Mouse (Mus musculus): Measurements from ENCODE around the gene Mme. TPM values are rescaled to one million over a fixed set of nuclear protein-coding genes. Genes with fewer than 3 reads are reported as not detected.

Gene Mme
- total and polyA plus RNA-seq, 2 experiments from 2014 or later = 2.0 to 5.9 TPM

GRCm38 (mm10) chr3:63340546-63340945 is 99.2 kb downstream of the Mme start:
- Histone ChIP-seq H3K4me2 (ENCODE audit: low read depth, low read length, poor library complexity, severe bottlenecking) (no peak overlapping the region), H3K9me3 (ENCODE audit: low read length) (no peaks in the 10 kb centered on the region), H3K27me3 (ENCODE audit: insufficient read depth, low read length) (no peaks in the 10 kb centered on the region), H3K4me3 (ENCODE audit: low read depth, low read length) (no peak overlapping the region), H3K36me3 (ENCODE audit: insufficient read depth, low read length) (no peaks in the 10 kb centered on the region), H3K27ac (ENCODE audit: low read depth, low read length) (no peak overlapping the region), H3K4me1 (ENCODE audit: insufficient read depth, low read length) (no peaks in the 10 kb centered on the region), H3K9ac (replicated peaks; ENCODE audit: low read length, poor library complexity, severe bottlenecking) (no peak overlapping the region)
- 92% methylated on average over 3 of the region's 3 CpGs for WGBS
- DNase-seq (ENCODE audit: low spot score) (no peak), ATAC-seq (ENCODE audit: low FRiP score) (no peak)
- TF ChIP-seq CTCF (IDR thresholded peaks at IDR 0.05) = no peak

GRCm38 (mm10) chr3:63341481-63341880 is 100.1 kb downstream of the Mme start:
- Histone ChIP-seq H3K4me1 (ENCODE audit: insufficient read depth, low read length) (no peaks in the 10 kb centered on the region), H3K4me2 (ENCODE audit: low read depth, low read length, poor library complexity, severe bottlenecking) (no peak overlapping the region), H3K27me3 (ENCODE audit: insufficient read depth, low read length) (no peaks in the 10 kb centered on the region), H3K36me3 (ENCODE audit: insufficient read depth, low read length) (no peaks in the 10 kb centered on the region), H3K9me3 (ENCODE audit: low read length) (no peaks in the 10 kb centered on the region), H3K4me3 (ENCODE audit: low read depth, low read length) (no peak overlapping the region), H3K27ac (ENCODE audit: low read depth, low read length) (no peak overlapping the region), H3K9ac (replicated peaks; ENCODE audit: low read length, poor library complexity, severe bottlenecking) (no peak overlapping the region)
- no peak for TF ChIP-seq CTCF (IDR thresholded peaks at IDR 0.05)
- 97% methylated on average over 4 of the region's 4 CpGs for whole genome bisulfite sequencing
- ATAC-seq (ENCODE audit: low FRiP score) (no peak), DNase-seq (ENCODE audit: low spot score) (no peak)

- Histone ChIP-seq H3K9me3 (ENCODE audit: low read length) (no peaks in the 10 kb centered on the region), H3K36me3 (ENCODE audit: insufficient read depth, low read length) (no peaks in the 10 kb centered on the region), H3K9ac (replicated peaks; ENCODE audit: low read length, poor library complexity, severe bottlenecking) (no peak overlapping the region), H3K27me3 (ENCODE audit: insufficient read depth, low read length) (no peaks in the 10 kb centered on the region), H3K27ac (ENCODE audit: low read depth, low read length) (no peak overlapping the region), H3K4me3 (ENCODE audit: low read depth, low read length) (no peak overlapping the region), H3K4me2 (ENCODE audit: low read depth, low read length, poor library complexity, severe bottlenecking) (no peak overlapping the region), H3K4me1 (ENCODE audit: insufficient read depth, low read length) (no peaks in the 10 kb centered on the region)
- ATAC-seq (ENCODE audit: low FRiP score) = no peak
- 79% methylated on average over 5 of the region's 5 CpGs for WGBS
- no peak for TF ChIP-seq CTCF (IDR thresholded peaks at IDR 0.05)
- no peak for DNase-seq (ENCODE audit: low spot score)
Measured at GRCm38 (mm10) chr3:63344998-63345397, 103.7 kb downstream of the Mme start.

GRCm38 (mm10) chr3:63348893-63349426 is 107.6 kb downstream of the Mme start:
- H3K27me3 ChIP-seq (ENCODE audit: insufficient read depth, low read length) = no peaks in the 10 kb centered on the region
- DNase-seq (ENCODE audit: low spot score) (no peak), ATAC-seq (ENCODE audit: low FRiP score) (no peak)
- WGBS = 83% methylated on average over 2 of the region's 2 CpGs
- no peak overlapping the region for H3K9ac ChIP-seq (replicated peaks; ENCODE audit: low read length, poor library complexity, severe bottlenecking)
- no peaks in the 10 kb centered on the region for H3K36me3 ChIP-seq (ENCODE audit: insufficient read depth, low read length)
- no peak overlapping the region for H3K4me2 ChIP-seq (ENCODE audit: low read depth, low read length, poor library complexity, severe bottlenecking)
- TF ChIP-seq CTCF (IDR thresholded peaks at IDR 0.05) = no peak
- H3K27ac ChIP-seq (ENCODE audit: low read depth, low read length) = no peak overlapping the region
- no peaks in the 10 kb centered on the region for H3K9me3 ChIP-seq (ENCODE audit: low read length)
- no peaks in the 10 kb centered on the region for H3K4me1 ChIP-seq (ENCODE audit: insufficient read depth, low read length)
- no peak overlapping the region for H3K4me3 ChIP-seq (ENCODE audit: low read depth, low read length)

GRCm38 (mm10) chr3:63350242-63350641 is 108.9 kb downstream of the Mme start:
- Histone ChIP-seq H3K9me3 (ENCODE audit: low read length) (no peaks in the 10 kb centered on the region), H3K27me3 (ENCODE audit: insufficient read depth, low read length) (no peaks in the 10 kb centered on the region), H3K4me2 (ENCODE audit: low read depth, low read length, poor library complexity, severe bottlenecking) (no peak overlapping the region), H3K9ac (replicated peaks; ENCODE audit: low read length, poor library complexity, severe bottlenecking) (no peak overlapping the region), H3K4me3 (ENCODE audit: low read depth, low read length) (no peak overlapping the region), H3K27ac (ENCODE audit: low read depth, low read length) (no peak overlapping the region), H3K4me1 (ENCODE audit: insufficient read depth, low read length) (no peaks in the 10 kb centered on the region), H3K36me3 (ENCODE audit: insufficient read depth, low read length) (no peaks in the 10 kb centered on the region)
- WGBS = 93% methylated on average over 4 of the region's 4 CpGs
- ATAC-seq (ENCODE audit: low FRiP score) (no peak), DNase-seq (ENCODE audit: low spot score) (no peak)
- TF ChIP-seq CTCF (IDR thresholded peaks at IDR 0.05) = no peak

GRCm38 (mm10) chr3:63350704-63351103 is 109.4 kb downstream of the Mme start:
- ATAC-seq (ENCODE audit: low FRiP score) = no peak
- no peak overlapping the region for H3K4me2 ChIP-seq (ENCODE audit: low read depth, low read length, poor library complexity, severe bottlenecking)
- no peaks in the 10 kb centered on the region for H3K9me3 ChIP-seq (ENCODE audit: low read length)
- no peaks in the 10 kb centered on the region for H3K27me3 ChIP-seq (ENCODE audit: insufficient read depth, low read length)
- no peaks in the 10 kb centered on the region for H3K36me3 ChIP-seq (ENCODE audit: insufficient read depth, low read length)
- H3K4me3 ChIP-seq (ENCODE audit: low read depth, low read length) = no peak overlapping the region
- DNase-seq (ENCODE audit: low spot score) = no peak
- no peak overlapping the region for H3K9ac ChIP-seq (replicated peaks; ENCODE audit: low read length, poor library complexity, severe bottlenecking)
- no peak for TF ChIP-seq CTCF (IDR thresholded peaks at IDR 0.05)
- H3K27ac ChIP-seq (ENCODE audit: low read depth, low read length) = no peak overlapping the region
- WGBS = 85% methylated on average over 3 of the region's 3 CpGs
- H3K4me1 ChIP-seq (ENCODE audit: insufficient read depth, low read length) = no peaks in the 10 kb centered on the region

Data from midbrain, postnatal 0 days (tissue).